7 mouse cellular contexts compared by ENCODE assay signal in genomic region chr7:19077761-19078160, GRCm38 (mm10). TPM values are rescaled to one million over a fixed set of nuclear protein-coding genes. Genes with fewer than 3 reads are reported as not detected.
A peak's percentile ranks its signal among the peaks of the same experiment; 100 is the strongest.
DNase-seq lines count a peak whose midpoint lies in the region; ATAC-seq and TF ChIP-seq lines count a peak whose summit lies in the region.

No protein-coding gene starts in this region.

- no peak for TF ChIP-seq CTCF in CH12.LX (conservative IDR thresholded peaks at IDR 0.05 in 1 of 2, IDR thresholded peaks at IDR 0.05 in 1 of 2; ENCODE audit: low read depth in 2 of 2, low read length in 2 of 2)

- H3K36me3 ChIP-seq in CH12.LX (replicated peaks in 1 of 2; ENCODE audit: control insufficient read depth in 1 of 2, insufficient read depth in 1 of 2, low read length in 1 of 2), result no peaks in the 10 kb centered on the region
- H3K36me3 ChIP-seq in lung, embryonic 15.5 days, result peaks cover 47% of the 10 kb centered on the region

- no peak overlapping the region for H3K4me3 ChIP-seq in CH12.LX (replicated peaks in 1 of 3; ENCODE audit: low read depth in 2 of 3, low read length in 2 of 3, poor library complexity in 1 of 3)
- peak overlapping the region; percentile 95 for H3K4me3 ChIP-seq in lung, embryonic 15.5 days

- TF ChIP-seq EP300 in CH12.LX (IDR thresholded peaks at IDR 0.05; ENCODE audit: low read length), result peak; percentile 68

- no peak for TF ChIP-seq POLR2A in CH12.LX (IDR thresholded peaks at IDR 0.05; ENCODE audit: low read depth, low read length)

- H3K27me3 ChIP-seq in CH12.LX (replicated peaks), result peaks cover 82% of the 10 kb centered on the region
- H3K27me3 ChIP-seq in lung, embryonic 15.5 days, result no peaks in the 10 kb centered on the region

- 68% methylated on average over 14 of the region's 14 CpGs for WGBS in lung, embryonic 15.5 days

- H3K4me2 ChIP-seq in CH12.LX (ENCODE audit: insufficient read depth, low read depth, poor library complexity, severe bottlenecking), result peak overlapping the region; percentile 39; the same call in 1 of the 2 replicates
- peak overlapping the region; percentile 80 for H3K4me2 ChIP-seq in lung, embryonic 15.5 days

- H3K9me3 ChIP-seq in CH12.LX (replicated peaks; ENCODE audit: low read length), result peaks cover 39% of the 10 kb centered on the region
- no peaks in the 10 kb centered on the region for H3K9me3 ChIP-seq in lung, embryonic 15.5 days

- in situ Hi-C loops in CH12.LX (cut with MboI; ENCODE audit: low pct_ligation_motif_present, low pct_unique_long_range_greater_than_20kb, low sequenced_read_pairs), result no loop called here

- DNase-seq in CH12.LX (ENCODE audit: extremely low read depth), result peak; percentile 79
- DNase-seq in c-Kit-positive CD71-negative TER-119-negative erythroid progenitor cells, embryonic 14.5 days (ENCODE audit: low read depth), result peak; percentile 70
- peak; percentile 55 to 74 for DNase-seq in spleen, postnatal 10 days (ENCODE audit: low spot score in 2 of 2)
- DNase-seq in ovary, postnatal 36 days (ENCODE audit: low spot score), result no peak
- no peak for DNase-seq in frontal cortex, postnatal 36 days (ENCODE audit: low spot score in 2 of 2)

- TF ChIP-seq RAD21 in CH12.LX (IDR thresholded peaks at IDR 0.05; ENCODE audit: low read depth, low read length), result no peak

- H3K27ac ChIP-seq in CH12.LX (ENCODE audit: insufficient read depth, low read depth), result no peak overlapping the region
- no peak overlapping the region for H3K27ac ChIP-seq in lung, embryonic 15.5 days

- no peaks in the 10 kb centered on the region for H3K79me2 ChIP-seq in CH12.LX (replicated peaks; ENCODE audit: control insufficient read depth, extremely low read depth, insufficient read depth, poor library complexity, severe bottlenecking)

- ATAC-seq in hematopoietic stem cell, adult 5-6 weeks (replicated peaks in 1 of 2; ENCODE audit: insufficient read depth in 1 of 2, low FRiP score in 2 of 2, low TSS enrichment in 1 of 2, low read depth in 1 of 2, poor library complexity in 2 of 2, severe bottlenecking in 2 of 2), result peak; percentile 82 to 84
- ATAC-seq in lung, embryonic 15.5 days (ENCODE audit: borderline replicate concordance, extremely low read depth, low FRiP score, low TSS enrichment), result no peak

- no peak overlapping the region for H3K9ac ChIP-seq in CH12.LX (ENCODE audit: insufficient read depth, low read depth)
- peak overlapping the region; percentile 98; the same call in 1 of the 2 replicates for H3K9ac ChIP-seq in lung, embryonic 15.5 days

- peaks cover 18 to 38% of the 10 kb centered on the region in 2 experiments for H3K4me1 ChIP-seq in CH12.LX (ENCODE audit: control insufficient read depth in 1 of 2, insufficient read depth in 2 of 2)
- H3K4me1 ChIP-seq in lung, embryonic 15.5 days, result peaks cover 33% of the 10 kb centered on the region

- dilution Hi-C loops in CH12.LX (cut with MboI; ENCODE audit: extremely low pct_ligation_motif_present, extremely low pct_unique_long_range_greater_than_20kb, low sequenced_read_pairs), result no loop called here

TF ChIP-seq in CH12.LX, 34 proteins besides CTCF, POLR2A, EP300 and RAD21:
- no peak for TF ChIP-seq KAT2A (IDR thresholded peaks at IDR 0.05; ENCODE audit: insufficient replicate concordance, low read length)
- no peak for TF ChIP-seq CHD2 (IDR thresholded peaks at IDR 0.05; ENCODE audit: low read length)
- TF ChIP-seq JUN (IDR thresholded peaks at IDR 0.05; ENCODE audit: insufficient read depth, low read depth, low read length), result no peak
- no peak for TF ChIP-seq USF2 (conservative IDR thresholded peaks at IDR 0.05; ENCODE audit: low read depth, low read length)
- TF ChIP-seq ZKSCAN1 (IDR thresholded peaks at IDR 0.05; ENCODE audit: borderline replicate concordance, low read depth, low read length), result no peak
- TF ChIP-seq USF1 (IDR thresholded peaks at IDR 0.05; ENCODE audit: low read depth, low read length), result no peak
- peak; percentile 75 for TF ChIP-seq IRF4 (IDR thresholded peaks at IDR 0.05; ENCODE audit: low read depth, low read length)
- no peak for TF ChIP-seq CHD1 (IDR thresholded peaks at IDR 0.05; ENCODE audit: low read depth, low read length)
- 0 out of 2 replicates have a peak, but pooled peaks have one; percentile 17 for TF ChIP-seq ELF1 (IDR thresholded peaks at IDR 0.05; ENCODE audit: low read depth, low read length)
- 0 out of 2 replicates have a peak, but pooled peaks have one; percentile 49 for TF ChIP-seq SIN3A (IDR thresholded peaks at IDR 0.05; ENCODE audit: low read length)
- TF ChIP-seq ZNF384 (IDR thresholded peaks at IDR 0.05; ENCODE audit: low read depth, low read length), result no peak
- TF ChIP-seq SMC3 (IDR thresholded peaks at IDR 0.05; ENCODE audit: low read depth, low read length), result no peak
- TF ChIP-seq MEF2A (IDR thresholded peaks at IDR 0.05; ENCODE audit: borderline replicate concordance, low read depth, low read length), result peak; percentile 49; the same call in 1 of the 2 replicates
- TF ChIP-seq MAZ (IDR thresholded peaks at IDR 0.05; ENCODE audit: low read depth, low read length), result peak; percentile 96
- TF ChIP-seq NRF1 (IDR thresholded peaks at IDR 0.05; ENCODE audit: low read depth, low read length), result no peak
- no peak for TF ChIP-seq ZC3H11A (IDR thresholded peaks at IDR 0.05; ENCODE audit: low read depth, low read length)
- no peak for TF ChIP-seq HCFC1 (IDR thresholded peaks at IDR 0.05; ENCODE audit: low read depth, low read length)
- TF ChIP-seq MYC (IDR thresholded peaks at IDR 0.05; ENCODE audit: low read depth, low read length), result no peak
- TF ChIP-seq MAX (IDR thresholded peaks at IDR 0.05; ENCODE audit: low read length), result 0 out of 2 replicates have a peak, but pooled peaks have one; percentile 33
- peak; percentile 91 for TF ChIP-seq RCOR1 (conservative IDR thresholded peaks at IDR 0.05; ENCODE audit: low read depth, low read length)
- no peak for TF ChIP-seq MXI1 (IDR thresholded peaks at IDR 0.05; ENCODE audit: low read depth, low read length)
- TF ChIP-seq GABPA (IDR thresholded peaks at IDR 0.05; ENCODE audit: insufficient replicate concordance, low read depth, low read length), result no peak
- TF ChIP-seq E2F4 (IDR thresholded peaks at IDR 0.05; ENCODE audit: insufficient replicate concordance, low read depth, low read length), result no peak
- TF ChIP-seq BHLHE40 (IDR thresholded peaks at IDR 0.05; ENCODE audit: low read depth, low read length), result peak; percentile 97
- TF ChIP-seq ETS1 (conservative IDR thresholded peaks at IDR 0.05; ENCODE audit: low read depth, low read length), result peak; percentile 50
- no peak for TF ChIP-seq UBTF (IDR thresholded peaks at IDR 0.05; ENCODE audit: low read depth, low read length)
- TF ChIP-seq NELFE (IDR thresholded peaks at IDR 0.05; ENCODE audit: low read depth, low read length), result no peak
- no peak for TF ChIP-seq PAX5 (IDR thresholded peaks at IDR 0.05; ENCODE audit: low read length)
- TF ChIP-seq TBP (conservative IDR thresholded peaks at IDR 0.05; ENCODE audit: low read depth, low read length), result no peak
- TF ChIP-seq JUND (conservative IDR thresholded peaks at IDR 0.05; ENCODE audit: low read depth, low read length), result no peak
- peak; percentile 95 for TF ChIP-seq TCF12 (IDR thresholded peaks at IDR 0.05; ENCODE audit: low read depth, low read length)
- no peak for TF ChIP-seq POLR2AphosphoS2 (IDR thresholded peaks at IDR 0.05; ENCODE audit: low read depth, low read length)
- peak; percentile 96 for TF ChIP-seq MAFK (IDR thresholded peaks at IDR 0.05; ENCODE audit: insufficient replicate concordance, low read length)
- no peak for TF ChIP-seq ZMIZ1 (IDR thresholded peaks at IDR 0.05; ENCODE audit: low read depth, low read length)

RNA-seq across cellular contexts. Expression of gene Dmwd, which starts 1.7 kb away (rescaled TPM):
- total RNA-seq in CH12.LX (2012; rRNA removed), result not detected in 2 replicates
- total RNA-seq in CH12.LX (2014; rRNA removed), result not detected in 2 replicates
- polyA plus RNA-seq in CH12.LX (2012; ENCODE audit: insufficient read length, low read depth), result not detected in 2 replicates
- total RNA-seq in hematopoietic stem cell, adult 5-6 weeks (2017), result 13.5 TPM in 2 replicates
- 15.9 and 17.1 TPM in 2 replicates for polyA plus RNA-seq in lung, embryonic 15.5 days (2015; fragmentation: Nextera tagmentation; extraction: Ambion mirVana)

RNA-seq across cellular contexts. Expression of gene Dmpk, which starts 5.9 kb away (rescaled TPM):
- 0.17 and 0.30 TPM in 2 replicates for total RNA-seq in CH12.LX (2012; rRNA removed)
- total RNA-seq in CH12.LX (2014; rRNA removed), result 0.36 TPM in 1 of 2 replicates, not detected in the other
- 0.27 and 0.56 TPM in 2 replicates for polyA plus RNA-seq in CH12.LX (2012; ENCODE audit: insufficient read length, low read depth)
- total RNA-seq in hematopoietic stem cell, adult 5-6 weeks (2017), result 3.6 TPM in 1 of 2 replicates, not detected in the other
- 24.2 and 27.1 TPM in 2 replicates for polyA plus RNA-seq in lung, embryonic 15.5 days (2015; fragmentation: Nextera tagmentation; extraction: Ambion mirVana)

RNA-seq across cellular contexts. Expression of gene Six5, which starts 16.6 kb away (rescaled TPM):
- total RNA-seq in CH12.LX (2012; rRNA removed), result 1.3 and 1.8 TPM in 2 replicates
- 0.16 TPM in 2 replicates for total RNA-seq in CH12.LX (2014; rRNA removed)
- polyA plus RNA-seq in CH12.LX (2012; ENCODE audit: insufficient read length, low read depth), result 0.25 and 0.33 TPM in 2 replicates
- total RNA-seq in hematopoietic stem cell, adult 5-6 weeks (2017), result 7.9 and 9.3 TPM in 2 replicates
- 9.5 and 9.7 TPM in 2 replicates for polyA plus RNA-seq in lung, embryonic 15.5 days (2015; fragmentation: Nextera tagmentation; extraction: Ambion mirVana)

RNA-seq across cellular contexts. Expression of gene Rsph6a, which starts 23.3 kb away (rescaled TPM):
- 0.17 and 0.25 TPM in 2 replicates for total RNA-seq in CH12.LX (2012; rRNA removed)
- total RNA-seq in CH12.LX (2014; rRNA removed), result not detected in 2 replicates
- not detected in 2 replicates for polyA plus RNA-seq in CH12.LX (2012; ENCODE audit: insufficient read length, low read depth)
- total RNA-seq in hematopoietic stem cell, adult 5-6 weeks (2017), result not detected in 2 replicates
- not detected in 2 replicates for polyA plus RNA-seq in lung, embryonic 15.5 days (2015; fragmentation: Nextera tagmentation; extraction: Ambion mirVana)

RNA-seq across cellular contexts. Expression of gene Gm4969, which starts 40.4 kb away (rescaled TPM):
- total RNA-seq in CH12.LX (2012; rRNA removed) (0.08 TPM in 1 of 2 replicates, not detected in the other), CH12.LX (2014; rRNA removed) (not detected in 2 replicates)
- not detected in 2 replicates for polyA plus RNA-seq in CH12.LX (2012; ENCODE audit: insufficient read length, low read depth)
- 0.50 and 1.1 TPM in 2 replicates for total RNA-seq in hematopoietic stem cell, adult 5-6 weeks (2017)
- polyA plus RNA-seq in lung, embryonic 15.5 days (2015; fragmentation: Nextera tagmentation; extraction: Ambion mirVana), result 1.8 and 1.9 TPM in 2 replicates

Comparison
In these comparisons a context has a peak if more than half of its experiments do, and no peak if none do; other contexts are left out.
1. DNase-seq: peak in CH12.LX (single experiment), c-Kit-positive CD71-negative TER-119-negative erythroid progenitor cells, embryonic 14.5 days (single experiment) and spleen, postnatal 10 days (2 of 2); none in ovary, postnatal 36 days (single experiment) and frontal cortex, postnatal 36 days (0 of 2).
2. RNA of gene Dmwd, which starts 1.7 kb away (total RNA-seq): 13.5 TPM in hematopoietic stem cell, adult 5-6 weeks; not detected in CH12.LX; every median in the first group is over 10 times any median in the second.